Mouse (Mus musculus): ENCODE results near the gene Sdk1.

The Sdk1 gene

DNA sequence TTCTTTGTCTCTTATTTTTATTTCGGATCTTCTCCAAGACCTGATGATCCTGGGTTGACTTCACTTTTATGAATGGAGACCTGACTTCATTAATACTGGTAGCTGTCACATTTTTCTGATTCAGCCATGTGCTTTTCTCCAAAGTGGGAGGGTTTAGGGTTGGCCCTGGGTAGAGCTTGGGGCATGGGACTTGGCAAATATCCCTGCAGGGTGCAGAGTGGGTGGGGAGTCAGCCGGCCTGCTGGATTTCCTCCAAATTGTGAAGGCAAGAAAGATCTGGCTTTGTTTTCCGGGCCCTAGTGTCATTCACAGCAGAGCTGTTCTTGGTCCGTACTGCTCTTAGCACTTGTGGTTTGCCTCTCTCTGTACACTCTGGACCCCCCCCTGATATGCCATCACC, 103.1 kb downstream of the Sdk1 start:
- DNase-seq: peak; percentile 12 to 41

DNA sequence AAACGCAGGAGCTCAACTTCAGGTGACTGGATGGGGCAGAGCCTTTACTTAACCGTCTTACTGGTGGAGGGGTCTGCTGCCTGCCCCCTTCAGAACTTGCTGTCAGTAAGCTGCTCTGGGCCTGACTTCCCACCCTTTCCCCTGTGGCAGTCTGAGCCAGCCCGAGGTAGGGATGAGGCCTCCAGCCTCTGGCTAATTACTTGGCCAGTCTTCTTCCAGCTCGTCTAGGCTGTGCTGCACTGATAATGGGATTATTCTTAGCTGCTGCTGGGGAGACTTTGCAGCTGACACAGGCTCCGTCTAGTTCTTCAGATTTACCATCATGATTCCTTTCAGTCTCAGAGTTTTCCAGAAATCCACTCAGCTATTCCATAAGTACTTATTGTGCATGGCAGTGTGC, 104.2 kb downstream of the Sdk1 start:
- peak in 1 of 2 experiments; percentile 52 for DNase-seq

DNA sequence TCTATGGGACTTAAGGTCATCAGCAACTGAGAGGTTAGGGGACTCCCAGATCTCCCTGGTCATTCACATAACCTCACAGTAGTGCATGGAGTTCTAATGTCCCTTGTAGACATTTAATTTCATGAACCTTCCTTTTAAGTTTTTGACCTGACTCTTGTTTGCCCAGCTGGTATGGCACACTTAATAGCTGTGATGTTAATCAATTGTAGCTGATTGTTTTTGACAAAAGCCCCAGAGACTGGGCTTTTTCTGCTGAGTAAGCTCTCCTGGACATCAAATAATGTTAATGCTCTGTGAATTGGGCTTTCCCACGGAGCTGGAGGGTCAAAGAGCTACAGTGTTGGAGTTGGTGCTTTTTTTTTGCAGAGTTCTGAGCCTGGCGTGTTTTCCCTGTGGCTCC, 121.4 kb downstream of the Sdk1 start:
- DNase-seq: no peak

DNA sequence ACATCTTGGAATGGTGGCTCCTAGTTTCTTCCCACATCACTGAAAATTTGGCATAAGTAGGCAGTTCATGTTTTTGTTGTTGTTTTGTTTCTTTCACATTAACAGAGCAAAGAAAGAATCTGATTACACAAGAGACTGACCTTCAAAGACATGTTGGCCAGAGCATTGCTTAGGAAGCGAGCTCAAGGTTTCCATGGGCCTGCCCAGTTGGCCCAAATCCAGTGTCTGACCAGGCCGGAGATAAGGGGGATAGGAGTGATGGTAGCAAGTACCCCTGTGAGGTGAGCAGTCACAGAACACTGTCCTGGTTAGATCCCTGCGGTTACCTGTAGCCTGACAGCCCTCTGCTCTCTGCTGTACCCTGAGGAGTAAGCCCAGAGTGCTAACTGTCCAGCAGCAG, 122.7 kb downstream of the Sdk1 start:
- no peak for DNase-seq

DNA sequence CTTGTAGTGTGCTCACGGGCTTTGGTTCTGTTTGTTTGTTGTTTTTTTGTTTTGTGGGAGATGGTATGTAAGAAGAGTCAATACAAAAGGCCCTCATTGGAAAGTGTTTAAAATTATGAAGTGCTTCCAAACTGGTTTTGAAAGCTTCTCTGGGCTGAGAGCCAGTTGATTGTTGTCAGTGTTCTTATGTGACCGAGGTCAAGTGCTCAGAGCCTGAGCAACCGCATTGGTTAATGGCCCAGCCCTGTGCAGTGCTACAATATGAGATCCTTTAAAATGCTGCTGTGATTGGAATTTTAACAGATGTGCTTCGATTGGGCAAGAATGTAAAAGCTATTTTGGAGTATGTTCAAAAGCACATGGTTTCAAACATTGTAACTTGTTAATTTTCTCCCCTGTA, 127.3 kb downstream of the Sdk1 start:
- peak; percentile 26 to 46 for DNase-seq

DNA sequence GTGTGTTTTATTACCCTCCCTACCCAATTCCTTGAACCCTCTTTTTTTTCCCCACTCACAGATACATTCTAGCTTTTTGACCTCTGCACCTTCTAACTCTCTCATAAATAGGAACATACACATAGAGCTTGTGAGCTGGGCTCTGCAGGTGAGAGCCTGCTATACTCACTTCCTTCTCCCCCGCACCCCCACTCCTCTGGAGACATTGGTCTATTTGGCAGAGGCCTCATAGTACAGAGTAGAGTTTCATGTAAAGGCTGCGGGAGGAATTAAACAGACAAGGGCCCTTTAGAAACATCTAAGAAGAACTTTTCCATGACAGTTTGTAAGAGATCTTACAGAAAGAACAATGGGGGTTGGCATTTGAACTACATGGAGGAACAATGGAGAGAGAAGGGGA, 133.5 kb downstream of the Sdk1 start:
- no peak for DNase-seq

DNA sequence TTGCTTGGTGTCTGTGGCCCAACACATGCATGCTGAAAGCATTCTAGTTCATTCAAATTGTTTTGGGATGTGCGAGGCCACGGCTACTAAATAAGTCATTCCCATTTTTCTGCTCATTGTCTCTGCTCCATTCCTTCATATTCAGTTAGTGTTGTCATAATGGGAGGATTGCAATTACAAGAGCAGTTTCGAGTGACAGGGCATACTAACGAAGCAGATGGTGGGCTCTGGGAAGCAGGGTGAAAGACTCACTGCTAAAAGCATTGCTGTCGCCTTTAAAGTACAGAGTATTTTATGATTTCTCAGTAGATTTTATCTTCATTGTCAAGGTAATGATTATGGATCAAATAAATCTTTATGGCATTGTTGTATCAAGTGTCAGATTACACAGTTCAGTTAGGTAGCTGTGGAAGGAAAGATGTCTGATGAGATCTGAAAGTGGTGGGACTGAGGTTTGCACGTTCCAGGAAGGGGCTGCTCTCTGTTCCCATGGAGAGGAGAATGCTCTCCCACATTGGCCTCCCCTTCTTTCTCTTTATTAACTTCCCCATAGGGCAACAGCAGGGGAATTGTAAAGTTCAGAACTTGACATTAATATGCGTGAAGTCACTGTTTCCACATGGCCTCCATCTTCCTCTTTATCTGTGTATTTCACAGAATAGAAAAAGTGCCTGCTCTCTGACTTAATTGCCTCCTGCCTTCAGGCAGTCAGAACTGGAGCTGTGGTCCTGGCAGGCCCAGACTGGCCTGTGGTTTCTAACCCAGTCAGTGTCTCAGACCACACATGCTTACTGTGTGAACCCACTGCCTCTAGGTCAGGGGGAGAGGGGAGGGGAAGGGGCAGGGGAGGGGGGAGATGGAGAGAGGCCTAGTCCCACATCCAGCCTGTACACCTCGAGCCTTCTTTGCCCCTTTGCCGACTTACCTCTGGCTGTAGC, 138.8 kb downstream of the Sdk1 start:
- DNase-seq: no peak

DNA sequence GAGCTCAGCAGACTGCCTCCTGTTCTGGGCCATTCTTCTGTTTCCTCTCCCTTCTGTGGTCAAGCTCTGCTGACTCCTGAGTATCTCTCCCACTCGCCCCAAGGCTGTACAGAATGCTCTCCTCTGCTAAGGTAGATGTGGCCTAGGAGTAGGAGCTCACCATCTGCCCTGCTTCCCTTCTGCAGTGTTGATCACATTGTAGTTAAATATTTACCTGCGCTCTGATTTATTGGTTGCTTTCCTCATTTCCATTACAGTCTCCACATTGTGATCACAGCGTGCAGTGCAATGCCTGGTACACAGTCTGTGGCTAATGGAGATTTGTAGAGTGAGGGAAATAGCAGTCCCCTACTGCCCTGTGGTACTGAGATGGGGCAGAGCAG, 139.5 kb downstream of the Sdk1 start:
- DNase-seq: no peak

DNA sequence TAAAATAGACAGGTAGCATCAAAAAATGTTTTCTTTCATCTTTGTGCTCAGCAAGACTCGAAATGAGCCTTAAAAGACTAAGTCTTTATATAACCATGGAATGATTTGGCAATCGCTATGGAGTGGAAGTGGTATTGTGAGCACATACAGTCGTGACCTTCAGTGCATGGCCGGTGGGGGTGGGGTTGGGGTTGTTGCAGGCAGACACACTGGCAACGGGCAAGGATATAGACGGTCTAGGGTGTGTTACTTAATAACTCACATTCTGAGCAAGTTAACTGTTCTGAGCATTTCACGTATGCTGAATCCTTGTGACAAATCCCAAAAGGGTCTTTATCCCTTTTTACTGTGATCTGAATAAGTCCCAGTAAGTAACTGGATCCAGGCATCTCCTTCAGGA, 140.3 kb downstream of the Sdk1 start:
- DNase-seq: no peak

DNA sequence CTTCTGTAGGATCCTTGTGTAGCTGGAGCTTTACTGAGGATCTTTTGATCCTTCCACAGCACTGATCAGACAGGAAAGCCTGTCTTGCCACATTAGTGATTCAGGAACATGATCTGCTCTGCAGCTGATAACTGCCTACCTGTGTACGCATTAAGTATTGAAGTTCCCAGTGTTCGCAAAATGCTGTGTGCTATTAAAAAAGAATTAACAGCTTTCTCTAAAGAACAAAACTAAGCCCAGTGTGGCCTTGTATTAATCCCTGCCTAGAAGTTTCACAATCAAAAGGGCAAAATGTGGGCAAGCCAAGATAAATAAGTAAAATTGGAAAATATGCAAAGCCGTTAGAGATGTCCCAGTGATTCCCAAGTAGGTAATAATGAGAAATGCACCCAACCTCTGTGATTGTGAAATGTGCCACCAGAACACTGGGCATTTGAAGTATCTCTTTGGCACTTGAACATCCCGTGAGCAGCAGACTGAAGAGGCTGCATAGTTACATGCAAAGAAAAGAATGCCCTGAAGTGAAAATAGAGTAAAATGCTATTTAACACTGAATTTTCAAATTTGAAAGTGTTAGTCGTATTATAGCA, 141.1 kb downstream of the Sdk1 start:
- DNase-seq: no peak

DNA sequence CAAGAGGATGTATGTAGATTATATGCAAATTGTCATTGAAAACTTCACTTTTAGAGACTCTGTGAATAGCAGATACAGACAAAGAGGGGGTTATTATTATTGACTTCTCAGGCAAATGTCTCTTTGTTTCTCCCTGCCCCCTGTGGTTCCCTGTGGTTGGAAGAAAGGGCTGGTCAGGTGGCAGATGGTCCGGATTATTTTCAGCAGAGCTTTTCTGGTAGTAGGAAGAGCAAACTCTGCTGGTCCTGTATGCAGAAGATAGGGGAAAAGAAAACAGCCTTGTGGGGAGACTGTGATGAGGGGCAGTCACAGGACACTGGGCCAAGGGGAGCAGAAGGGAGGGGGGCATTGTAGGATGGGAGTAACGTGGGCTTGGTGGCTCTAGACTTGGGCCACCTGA, 147.2 kb downstream of the Sdk1 start:
- no peak for DNase-seq

DNA sequence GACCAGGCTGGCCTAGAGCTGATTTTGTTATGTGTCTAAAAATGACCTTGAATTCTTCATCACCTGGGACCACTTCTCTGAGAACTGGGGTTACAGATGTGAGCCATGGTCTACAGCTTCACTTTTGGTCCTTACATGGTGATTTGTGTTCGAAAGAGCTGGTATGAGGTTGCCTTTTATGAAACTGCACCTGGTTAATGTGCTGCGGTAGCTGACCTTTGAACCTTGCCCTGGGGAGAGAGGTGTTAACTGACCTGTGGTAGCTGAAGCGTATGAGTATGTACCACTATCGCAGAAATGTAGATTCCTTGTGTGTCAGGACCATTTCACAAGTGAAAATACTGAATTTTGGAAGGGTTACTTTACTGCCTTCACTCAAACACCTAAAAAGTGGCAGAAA, 149.3 kb downstream of the Sdk1 start:
- no peak for DNase-seq

DNA sequence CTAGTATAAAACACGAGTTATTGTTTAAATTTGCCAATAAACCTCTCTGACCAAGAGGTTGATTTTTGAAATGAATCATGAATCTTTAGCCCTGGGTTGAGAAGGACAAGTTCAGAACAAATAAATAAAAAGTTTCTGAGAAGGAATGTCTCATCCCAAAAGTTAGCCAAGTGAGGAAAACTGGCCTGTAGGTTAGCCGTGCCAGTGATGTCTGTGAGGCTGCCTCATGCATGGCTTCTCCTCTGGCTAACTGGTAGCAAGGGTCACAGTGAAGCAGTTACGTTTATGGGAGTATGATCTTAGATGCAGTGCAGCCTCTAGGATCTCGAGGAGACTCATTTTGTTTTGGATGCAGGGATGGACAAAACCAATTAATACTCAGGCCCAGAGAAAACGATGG, 149.9 kb downstream of the Sdk1 start:
- DNase-seq: no peak

DNA sequence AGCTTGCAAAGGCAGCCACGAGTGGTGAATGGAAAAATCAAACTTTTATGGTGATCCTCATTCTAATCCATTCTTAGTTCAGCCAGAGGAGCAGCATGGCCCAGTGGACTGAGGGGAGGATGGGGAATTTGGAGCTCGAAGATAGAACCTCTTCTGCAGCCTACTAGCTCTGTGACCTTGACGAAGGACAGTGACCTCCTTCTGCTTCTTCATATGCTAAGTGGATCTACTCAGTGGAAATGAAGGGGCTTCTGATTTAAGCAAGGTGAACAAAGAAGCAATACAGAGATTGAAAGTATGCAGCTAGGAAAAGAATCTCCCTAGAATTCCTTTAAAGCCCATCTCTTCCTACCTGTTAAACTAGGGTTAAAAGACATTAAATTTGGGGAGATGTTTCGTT, 152.6 kb downstream of the Sdk1 start:
- DNase-seq: no peak

DNA sequence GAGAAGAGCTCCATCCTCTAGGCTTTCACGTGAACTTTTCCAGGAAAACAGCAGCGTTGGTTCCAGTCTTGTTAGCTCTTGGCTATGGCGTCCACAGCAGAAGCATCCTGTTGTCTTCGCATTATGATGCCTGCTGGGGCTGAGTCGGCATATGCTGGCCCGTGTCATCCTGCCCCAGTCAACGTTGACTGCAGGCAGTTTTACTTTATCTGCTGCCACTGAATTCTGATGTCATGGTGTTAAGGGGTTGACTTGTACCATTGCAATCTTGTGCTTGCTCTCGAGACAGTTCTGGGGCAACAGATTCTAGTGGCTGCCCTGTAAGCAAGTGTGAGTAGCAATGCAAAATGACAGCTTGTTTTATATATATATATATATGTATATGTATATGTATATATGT, 153.3 kb downstream of the Sdk1 start:
- DNase-seq: no peak

DNA sequence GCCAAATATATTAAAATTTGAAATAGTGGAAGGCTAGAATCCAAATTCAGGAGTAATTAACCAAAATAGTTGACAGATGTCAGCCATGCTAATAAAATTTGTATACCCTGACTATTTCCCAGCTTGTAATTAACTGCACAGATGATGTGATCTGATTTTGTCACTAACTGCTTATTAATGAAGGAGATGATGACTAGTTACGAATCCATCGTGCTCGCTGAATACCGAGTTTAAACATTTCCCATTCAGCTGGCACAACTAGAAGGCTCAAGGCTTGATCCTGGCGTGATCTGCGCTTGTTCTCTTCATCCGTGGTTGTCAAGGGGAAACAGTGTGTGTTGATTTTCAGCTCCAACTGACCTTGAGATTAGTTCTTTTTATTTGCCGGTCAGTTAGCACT, 162.5 kb downstream of the Sdk1 start:
- DNase-seq: no peak

DNA sequence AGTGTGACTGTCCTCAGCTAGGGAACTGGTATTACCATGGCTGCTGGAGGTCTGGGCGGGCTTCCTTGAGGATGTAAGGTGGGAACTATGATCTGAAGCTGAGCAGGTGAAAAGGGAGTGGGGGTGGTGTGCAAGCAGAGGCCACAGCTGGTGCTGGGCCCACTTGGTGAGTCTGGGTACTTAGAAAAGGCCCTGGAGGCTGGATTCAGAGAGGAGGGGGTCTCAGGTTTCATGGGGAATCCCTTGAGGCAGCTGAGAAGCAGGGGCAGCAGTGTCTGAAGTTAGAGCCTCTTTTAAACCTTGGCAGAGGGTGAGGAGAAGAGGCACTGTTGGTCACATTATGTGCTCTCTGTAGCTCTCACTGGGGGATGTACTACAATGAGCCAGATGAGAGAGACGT, 163.4 kb downstream of the Sdk1 start:
- DNase-seq: no peak

DNA sequence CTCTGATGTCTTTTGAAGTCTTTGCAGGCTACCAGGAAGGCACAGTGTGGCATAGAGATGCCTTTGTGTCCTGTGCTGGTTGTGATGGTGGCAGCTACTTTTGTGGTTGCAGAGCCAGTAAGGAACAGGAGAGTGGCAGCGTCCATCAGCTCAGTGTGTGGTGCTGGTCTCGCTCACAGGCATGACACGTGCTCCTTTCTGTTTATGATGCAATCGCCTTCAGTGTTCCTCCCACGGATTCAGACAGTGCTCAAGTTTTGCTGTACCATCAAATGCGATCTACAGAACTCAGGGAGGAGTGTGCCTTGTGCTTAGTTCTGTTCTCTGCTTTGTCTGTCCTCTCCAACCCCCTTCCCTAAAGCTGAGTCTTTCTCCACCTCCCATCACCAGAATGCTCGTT, 165.6 kb downstream of the Sdk1 start:
- DNase-seq: no peak

DNA sequence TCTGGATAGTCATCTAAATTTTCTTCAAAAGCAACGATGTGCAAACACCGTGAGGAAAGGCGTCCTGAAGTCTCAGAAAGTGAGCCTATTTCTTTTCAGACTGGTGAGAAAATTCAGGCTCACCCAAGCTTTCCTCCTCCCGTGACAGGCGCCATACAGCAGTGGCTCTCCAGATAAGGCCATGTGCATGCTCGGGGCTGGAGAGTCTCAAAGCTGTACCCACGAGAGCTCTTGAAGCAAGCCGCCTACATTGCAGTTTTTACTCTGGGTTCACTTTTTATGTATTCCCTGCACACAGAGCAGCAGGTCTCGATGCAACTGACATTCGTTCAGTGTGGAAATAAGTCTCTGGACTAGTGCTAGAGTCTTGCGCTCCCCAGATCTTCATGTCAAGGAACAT, 171.7 kb downstream of the Sdk1 start:
- no peak for DNase-seq

DNA sequence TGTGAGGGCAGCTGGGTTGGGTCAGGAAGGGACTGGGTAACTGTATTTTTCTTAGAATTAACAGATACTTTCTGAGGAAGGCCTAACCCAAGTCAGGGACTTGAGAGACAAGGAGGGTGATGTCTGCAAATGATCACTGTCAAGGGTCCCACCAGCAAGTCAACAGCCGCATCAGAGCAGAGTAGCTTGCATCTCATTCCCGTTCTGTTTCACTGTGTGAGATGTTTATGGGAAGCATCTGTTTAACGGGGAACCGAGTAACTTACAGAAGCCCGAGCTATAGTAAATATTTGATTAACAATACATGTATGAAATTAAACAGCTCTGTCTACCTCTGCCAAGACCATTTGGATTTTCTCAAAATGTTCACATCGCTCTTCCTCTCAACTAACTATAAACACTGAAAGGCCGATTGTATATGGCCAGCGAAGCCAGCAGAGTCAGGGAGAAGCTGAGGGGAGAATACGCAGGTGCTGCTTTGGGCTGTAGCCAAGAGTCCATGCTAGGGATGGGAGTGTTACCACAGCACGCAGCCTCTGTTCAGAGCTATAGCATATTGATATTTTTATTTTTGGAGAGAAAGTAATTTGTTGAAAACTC, 174.5 kb downstream of the Sdk1 start:
- DNase-seq: no peak

DNA sequence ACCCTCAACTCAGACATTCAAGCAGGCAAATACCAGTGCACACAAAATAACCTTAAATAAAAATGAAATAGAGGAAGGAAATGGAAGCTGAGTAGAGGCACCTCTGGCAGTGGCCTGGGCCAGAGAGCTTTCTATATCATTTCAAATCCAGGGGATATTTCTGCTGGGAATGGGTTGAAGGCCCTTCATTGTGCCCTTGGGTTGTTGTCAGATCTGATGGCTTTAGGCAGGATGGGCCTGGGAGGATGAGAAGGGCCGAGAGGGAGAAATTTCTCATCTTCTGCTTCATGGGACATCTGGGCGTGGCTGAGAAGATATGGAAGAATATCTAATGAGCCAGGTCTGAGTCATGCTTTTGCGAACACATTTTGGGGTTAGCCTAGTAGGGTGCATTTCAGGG, 186.8 kb downstream of the Sdk1 start:
- no peak for DNase-seq

DNA sequence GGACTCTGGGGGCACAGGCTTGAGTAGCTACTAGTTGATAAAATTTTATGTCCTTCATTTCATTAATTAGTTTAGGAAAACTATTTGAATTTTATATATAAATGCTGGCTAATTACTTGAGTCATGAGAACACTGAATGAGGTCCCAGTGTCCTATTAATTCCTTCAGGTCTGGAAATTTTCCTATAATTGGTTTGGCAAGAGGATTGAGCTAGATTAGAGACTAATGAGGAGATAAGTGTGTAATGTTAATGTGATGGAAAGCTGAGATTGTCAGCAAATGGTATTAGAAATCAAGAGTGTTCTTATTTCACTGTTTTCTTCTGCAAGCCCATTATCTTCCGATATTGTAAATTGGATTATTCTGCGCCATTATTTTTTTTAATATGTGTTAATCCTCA, 192.0 kb downstream of the Sdk1 start:
- DNase-seq: no peak

DNA sequence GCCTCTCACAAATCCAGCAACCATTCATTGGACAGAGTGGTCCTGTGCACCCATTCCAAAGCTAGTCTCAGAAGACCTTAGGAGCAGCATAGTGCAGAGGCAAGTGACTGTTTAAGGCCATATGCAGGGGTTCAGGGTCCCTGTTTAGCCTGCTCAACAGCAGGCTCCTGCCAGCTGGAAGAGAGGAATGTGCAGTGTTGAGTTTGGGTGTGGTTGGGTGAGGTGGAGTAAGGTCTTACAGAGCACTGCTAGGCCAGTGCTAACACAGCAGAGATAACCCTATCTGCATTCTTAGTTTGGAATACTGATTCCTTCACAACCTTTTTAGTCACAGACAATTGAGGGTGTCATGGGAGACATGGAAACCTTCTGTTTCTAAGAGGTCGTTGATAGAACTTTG, 206.0 kb downstream of the Sdk1 start:
- DNase-seq: no peak

DNA sequence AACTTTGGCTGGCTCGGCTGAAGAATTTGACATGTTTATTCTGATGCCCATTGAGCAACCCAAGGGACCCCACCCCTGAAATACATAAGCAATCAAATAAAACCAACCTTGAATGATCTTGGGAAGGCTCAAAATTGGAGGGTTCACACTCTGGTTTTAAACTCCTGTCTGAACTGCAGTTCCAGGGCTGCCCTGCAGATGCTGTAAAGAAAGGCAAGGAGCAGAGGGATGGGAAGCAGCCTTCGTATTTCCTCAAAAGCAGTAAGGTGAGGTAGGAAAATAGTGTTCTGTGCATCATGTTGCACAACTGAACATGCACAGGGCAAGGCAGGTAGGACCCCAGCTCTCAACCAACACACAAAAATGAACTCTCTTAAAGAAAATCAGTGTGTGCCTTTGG, 222.1 kb downstream of the Sdk1 start:
- no peak for DNase-seq

Data from lung, postnatal 4 days (tissue).